Mouse (Mus musculus) ES-Bruce4 (cell line): ENCODE measurements around the gene Rpl7l1. TPM values are rescaled to one million over a fixed set of nuclear protein-coding genes. Genes with fewer than 3 reads are reported as not detected.

Source experiments
- H3K27ac ChIP-seq: 2 replicates; pipeline ENCODE4 v1.5.1; 2012; ENCODE audit warnings: low read length, inconsistent platforms; ENCODE audit not compliant: insufficient read depth
- H3K27me3 ChIP-seq: 2 replicates; pipeline ENCODE4 v1.6.1; 2012; ENCODE audit warnings: mild to moderate bottlenecking, low read length, inconsistent platforms; ENCODE audit not compliant: control insufficient read depth, poor library complexity, insufficient read depth, severe bottlenecking
- H3K36me3 ChIP-seq: 2 replicates; pipeline ENCODE4 v1.6.1; 2012; ENCODE audit warnings: inconsistent platforms, mild to moderate bottlenecking, low read length, moderate library complexity; ENCODE audit not compliant: control insufficient read depth, poor library complexity, insufficient read depth, severe bottlenecking
- H3K4me1 ChIP-seq: one replicate; pipeline ENCODE4 v1.8.1; 2011; ENCODE audit warnings: low read length; ENCODE audit not compliant: control insufficient read depth, insufficient read depth
- H3K4me3 ChIP-seq: 2 replicates; pipeline ENCODE4 v1.5.1; 2011; ENCODE audit warnings: low read depth, mild to moderate bottlenecking, low read length
- H3K9ac ChIP-seq: 2 replicates; pipeline ENCODE4 v1.6.1; 2012; ENCODE audit warnings: low read depth, mild to moderate bottlenecking, inconsistent platforms; ENCODE audit not compliant: poor library complexity, severe bottlenecking
- H3K9me3 ChIP-seq: replicated peaks from 2 replicates; pipeline ENCODE4 v1.6.1; 2012; ENCODE audit warnings: mild to moderate bottlenecking, low read length, inconsistent platforms; ENCODE audit not compliant: control insufficient read depth, poor library complexity, insufficient read depth, severe bottlenecking
- CTCF ChIP-seq: IDR thresholded peaks from one replicate; pipeline ENCODE4 v1.8.1; 2011; ENCODE audit warnings: low read depth, low read length
- EP300 ChIP-seq: IDR thresholded peaks from 2 replicates; pipeline ENCODE4 v1.6.1; 2011; ENCODE audit warnings: low read depth, low read length; ENCODE audit not compliant: insufficient read depth
- POLR2A ChIP-seq: IDR thresholded peaks from one replicate; pipeline ENCODE4 v1.8.1; 2011; ENCODE audit warnings: low read length; ENCODE audit not compliant: insufficient read depth
- polyA plus RNA-seq: library from polyadenylated mRNA; stranded (reverse); fragments of >200 nt; gene quantifications from 2 replicates; pipeline ENCODE4 v1.2.4, GENCODE M21; 2011; ENCODE audit warnings: low read depth; ENCODE audit not compliant: missing spikeins, insufficient read depth, insufficient read length

Gene Rpl7l1
- 167 and 196 TPM in 2 replicates for polyA plus RNA-seq

- Histone ChIP-seq H3K36me3 (peaks cover 38% of the 10 kb centered on the region), H3K4me1 (peaks cover 2% of the 10 kb centered on the region), H3K27me3 (no peaks in the 10 kb centered on the region), H3K9me3 (no peaks in the 10 kb centered on the region), H3K9ac (peak within 1 kb of the TSS; percentile 88), H3K27ac (peak within 1 kb of the TSS; percentile 85), H3K4me3 (peak within 1 kb of the TSS; percentile 98)
- peak; percentile 91 for TF ChIP-seq POLR2A
- peak; percentile 23 for TF ChIP-seq CTCF
- TF ChIP-seq EP300: no peak
Observed at GRCm38 (mm10) chr17:46782341-46783221, at the start of gene Rpl7l1. Gene Rpl7l1 (minus strand): TSS chr17:46782672.

GRCm38 (mm10) chr17:46829856-46830535, 47.5 kb upstream of the Rpl7l1 start:
- Histone ChIP-seq H3K4me3 (no peak overlapping the region), H3K27me3 (no peaks in the 10 kb centered on the region), H3K4me1 (no peaks in the 10 kb centered on the region), H3K36me3 (peaks cover 5% of the 10 kb centered on the region; the same call in 1 of the 2 replicates), H3K27ac (no peak overlapping the region), H3K9me3 (no peaks in the 10 kb centered on the region), H3K9ac (no peak overlapping the region)
- TF ChIP-seq EP300 (no peak), POLR2A (no peak), CTCF (no peak)

GRCm38 (mm10) chr17:46828935-46829334, 46.5 kb upstream of the Rpl7l1 start:
- Histone ChIP-seq H3K9ac (no peak overlapping the region), H3K27ac (no peak overlapping the region), H3K36me3 (peaks cover 5% of the 10 kb centered on the region; the same call in 1 of the 2 replicates), H3K4me3 (no peak overlapping the region), H3K9me3 (no peaks in the 10 kb centered on the region), H3K27me3 (no peaks in the 10 kb centered on the region), H3K4me1 (no peaks in the 10 kb centered on the region)
- TF ChIP-seq POLR2A (no peak), CTCF (no peak), EP300 (no peak)

- TF ChIP-seq EP300: no peak
- no peak for TF ChIP-seq CTCF
- TF ChIP-seq POLR2A: no peak
- H3K9ac ChIP-seq: no peak overlapping the region
- H3K4me3 ChIP-seq: no peak overlapping the region
- H3K4me1 ChIP-seq: no peaks in the 10 kb centered on the region
- peaks cover 5% of the 10 kb centered on the region; the same call in 1 of the 2 replicates for H3K36me3 ChIP-seq
- H3K27me3 ChIP-seq: no peaks in the 10 kb centered on the region
- no peak overlapping the region for H3K27ac ChIP-seq
- no peaks in the 10 kb centered on the region for H3K9me3 ChIP-seq
Observed at GRCm38 (mm10) chr17:46823091-46823490, 40.6 kb upstream of the Rpl7l1 start.

- peaks cover 3% of the 10 kb centered on the region for H3K4me1 ChIP-seq
- H3K9ac ChIP-seq: no peak overlapping the region
- no peak overlapping the region for H3K4me3 ChIP-seq
- H3K36me3 ChIP-seq: peaks cover 4% of the 10 kb centered on the region; the same call in 1 of the 2 replicates
- no peaks in the 10 kb centered on the region for H3K27me3 ChIP-seq
- no peak overlapping the region for H3K27ac ChIP-seq
- TF ChIP-seq EP300 (no peak), POLR2A (no peak), CTCF (no peak)
- H3K9me3 ChIP-seq: no peaks in the 10 kb centered on the region
Observed at GRCm38 (mm10) chr17:46820628-46821027, 38.2 kb upstream of the Rpl7l1 start.

- H3K27ac ChIP-seq: peak overlapping the region; percentile 53
- no peaks in the 10 kb centered on the region for H3K36me3 ChIP-seq
- no peaks in the 10 kb centered on the region for H3K27me3 ChIP-seq
- no peak for TF ChIP-seq POLR2A
- no peak for TF ChIP-seq CTCF
- 0 out of 2 replicates have a peak, but pooled peaks have one; percentile 4 for TF ChIP-seq EP300
- H3K4me1 ChIP-seq: peaks cover 5% of the 10 kb centered on the region
- H3K4me3 ChIP-seq: peak overlapping the region; percentile 24
- H3K9me3 ChIP-seq: no peaks in the 10 kb centered on the region
- H3K9ac ChIP-seq: no peak overlapping the region
Observed at GRCm38 (mm10) chr17:46817734-46818158, 35.3 kb upstream of the Rpl7l1 start.
